Mouse (Mus musculus): ENCODE measurements at regions not wholly inside any gene's neighbourhood (a gene's known extent, or its start where the extent isn't known, plus 50 kb on each side); places are given as distances from the start of the nearest gene placed in this dataset.

- H3K4me2 ChIP-seq: no peak overlapping the region
- no peaks in the 10 kb centered on the region for H3K9me3 ChIP-seq (replicated peaks)
- no peaks in the 10 kb centered on the region for H3K4me1 ChIP-seq
- ATAC-seq: no peak
- no peaks in the 10 kb centered on the region for H3K36me3 ChIP-seq (ENCODE audit: poor library complexity, severe bottlenecking)
- no peak overlapping the region for H3K4me3 ChIP-seq
- H3K27ac ChIP-seq: no peak overlapping the region
- H3K9ac ChIP-seq: no peak overlapping the region
- WGBS: 93% methylated on average over 2 of the region's 2 CpGs
- no peaks in the 10 kb centered on the region for H3K27me3 ChIP-seq
Observed at GRCm38 (mm10) chr5:50820674-50821073, 746.9 kb downstream of the Ppargc1a start.

DNA sequence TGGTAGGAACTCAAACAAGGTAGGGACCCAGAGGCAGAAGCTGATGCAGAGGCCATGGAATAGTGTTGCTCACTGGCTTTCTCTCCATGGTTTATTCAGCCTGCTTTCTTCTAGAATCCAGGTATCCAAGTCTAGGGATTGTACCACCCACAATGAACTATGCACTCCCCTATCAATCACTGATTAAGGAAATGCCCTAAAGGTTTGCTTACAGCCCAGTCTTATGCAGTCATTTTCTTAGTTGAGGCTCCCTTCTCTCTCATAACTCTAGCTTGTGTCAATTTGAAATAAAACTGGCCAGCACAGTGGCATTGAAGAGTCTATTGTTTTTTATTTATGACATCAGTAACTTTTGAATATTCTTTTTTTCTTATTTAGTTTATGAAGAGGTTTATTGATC, 747.6 kb downstream of the Ppargc1a start:
- no peak overlapping the region for H3K27ac ChIP-seq
- no peak overlapping the region for H3K9ac ChIP-seq
- H3K4me3 ChIP-seq: no peak overlapping the region
- H3K9me3 ChIP-seq (replicated peaks): no peaks in the 10 kb centered on the region
- no peak overlapping the region for H3K4me2 ChIP-seq
- H3K36me3 ChIP-seq (ENCODE audit: poor library complexity, severe bottlenecking): no peaks in the 10 kb centered on the region
- no peaks in the 10 kb centered on the region for H3K4me1 ChIP-seq
- no peak for ATAC-seq
- H3K27me3 ChIP-seq: no peaks in the 10 kb centered on the region

DNA sequence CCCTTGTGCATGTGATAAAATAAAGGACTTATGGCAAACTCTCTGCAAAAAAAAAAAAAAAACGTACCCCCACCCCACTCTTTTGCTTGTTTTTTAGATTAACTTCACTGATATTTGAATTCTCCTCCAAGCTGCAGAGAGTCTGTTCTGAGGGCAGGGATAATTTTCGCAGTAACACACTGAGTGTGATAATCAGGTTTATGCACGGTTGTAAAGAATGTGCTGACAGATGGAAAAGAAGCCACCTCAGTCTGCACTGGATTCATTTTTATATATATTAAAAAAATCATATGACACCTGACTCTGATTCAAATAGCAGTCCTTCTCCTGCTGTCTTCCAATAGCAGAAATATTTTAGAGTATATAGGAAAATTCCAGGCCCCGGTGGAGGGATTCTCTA, 736.5 kb upstream of the Adgra3 start:
- Histone ChIP-seq H3K36me3 (ENCODE audit: poor library complexity, severe bottlenecking) (no peaks in the 10 kb centered on the region), H3K4me3 (no peak overlapping the region), H3K27me3 (no peaks in the 10 kb centered on the region), H3K27ac (no peak overlapping the region), H3K4me1 (no peaks in the 10 kb centered on the region), H3K9ac (no peak overlapping the region), H3K4me2 (no peak overlapping the region), H3K9me3 (replicated peaks) (no peaks in the 10 kb centered on the region)
- no peak for ATAC-seq
- WGBS: 69% methylated on average over 4 of the region's 4 CpGs

GRCm38 (mm10) chr5:50794453-50795169, 735.8 kb upstream of the Adgra3 start:
- H3K27ac ChIP-seq: no peak overlapping the region; the same call in 1 of the 2 replicates
- 79% methylated on average over 2 of the region's 2 CpGs for WGBS
- H3K9ac ChIP-seq: no peak overlapping the region
- no peaks in the 10 kb centered on the region for H3K9me3 ChIP-seq (replicated peaks)
- no peak for ATAC-seq
- no peaks in the 10 kb centered on the region for H3K4me1 ChIP-seq
- H3K4me3 ChIP-seq: no peak overlapping the region
- H3K36me3 ChIP-seq (ENCODE audit: poor library complexity, severe bottlenecking): no peaks in the 10 kb centered on the region
- no peak overlapping the region for H3K4me2 ChIP-seq
- H3K27me3 ChIP-seq: no peaks in the 10 kb centered on the region

DNA sequence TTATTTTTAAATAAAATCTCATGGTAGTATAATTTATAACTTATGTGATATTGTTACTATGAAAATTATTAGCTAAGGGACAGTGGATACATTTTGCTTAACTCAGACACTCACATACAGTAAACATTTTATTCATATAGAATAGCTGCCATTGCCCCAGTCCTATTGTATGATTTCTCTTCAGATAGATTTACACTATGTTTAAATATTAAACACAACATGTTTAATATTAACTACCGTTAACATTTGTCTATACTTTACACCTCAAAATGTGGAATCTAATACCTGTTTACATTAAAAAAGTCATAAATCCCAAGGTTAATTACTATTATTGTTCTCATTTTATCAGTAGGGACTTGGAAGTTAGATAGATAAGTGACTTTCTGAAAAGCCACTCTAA, 734.8 kb upstream of the Adgra3 start:
- no peaks in the 10 kb centered on the region for H3K9me3 ChIP-seq (replicated peaks)

GRCm38 (mm10) chr5:50785273-50785672, 726.5 kb upstream of the Adgra3 start:
- H3K9ac ChIP-seq: no peak overlapping the region
- ATAC-seq: no peak
- H3K27ac ChIP-seq: no peak overlapping the region
- no peaks in the 10 kb centered on the region for H3K27me3 ChIP-seq
- H3K36me3 ChIP-seq (ENCODE audit: poor library complexity, severe bottlenecking): no peaks in the 10 kb centered on the region
- H3K4me1 ChIP-seq: no peaks in the 10 kb centered on the region
- H3K4me2 ChIP-seq: no peak overlapping the region
- H3K4me3 ChIP-seq: no peak overlapping the region
- no peaks in the 10 kb centered on the region for H3K9me3 ChIP-seq (replicated peaks)

More for the DNA sequence above, 734.8 kb upstream of the Adgra3 start:
- ATAC-seq: no peak
- WGBS: 98% methylated on average over 1 of the region's 1 CpGs
- Histone ChIP-seq H3K9ac (no peak overlapping the region), H3K36me3 (ENCODE audit: poor library complexity, severe bottlenecking) (no peaks in the 10 kb centered on the region), H3K27me3 (no peaks in the 10 kb centered on the region), H3K4me1 (no peaks in the 10 kb centered on the region), H3K4me2 (no peak overlapping the region), H3K27ac (no peak overlapping the region), H3K4me3 (no peak overlapping the region)

GRCm38 (mm10) chr5:50779138-50779537, 720.3 kb upstream of the Adgra3 start:
- Histone ChIP-seq H3K9me3 (replicated peaks) (no peaks in the 10 kb centered on the region), H3K4me3 (no peak overlapping the region), H3K27ac (no peak overlapping the region), H3K4me2 (no peak overlapping the region), H3K27me3 (no peaks in the 10 kb centered on the region), H3K36me3 (ENCODE audit: poor library complexity, severe bottlenecking) (no peaks in the 10 kb centered on the region), H3K9ac (no peak overlapping the region), H3K4me1 (no peaks in the 10 kb centered on the region)
- no peak for ATAC-seq
- 49% methylated on average over 3 of the region's 3 CpGs for WGBS

DNA sequence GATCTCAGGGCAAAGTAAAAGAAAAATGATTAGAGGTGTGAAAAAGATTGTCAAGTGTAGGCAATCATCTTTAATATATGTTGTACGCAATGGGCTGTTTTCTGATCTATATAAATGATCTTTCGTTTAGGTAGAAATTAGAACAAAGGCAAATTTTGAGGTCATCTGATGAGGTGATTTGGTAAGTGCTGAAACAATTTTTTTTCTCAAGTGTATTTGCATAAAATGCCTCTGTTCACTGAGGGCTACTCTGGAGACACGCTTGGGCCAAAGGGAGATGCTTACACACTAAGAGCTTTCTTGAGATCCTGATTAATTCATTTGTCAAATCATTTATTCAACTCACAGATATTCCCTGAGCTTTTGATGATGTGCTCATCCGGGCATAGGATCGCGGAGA, 719.4 kb upstream of the Adgra3 start:
- WGBS: 89% methylated on average over 6 of the region's 6 CpGs
- no peak overlapping the region for H3K4me3 ChIP-seq

DNA sequence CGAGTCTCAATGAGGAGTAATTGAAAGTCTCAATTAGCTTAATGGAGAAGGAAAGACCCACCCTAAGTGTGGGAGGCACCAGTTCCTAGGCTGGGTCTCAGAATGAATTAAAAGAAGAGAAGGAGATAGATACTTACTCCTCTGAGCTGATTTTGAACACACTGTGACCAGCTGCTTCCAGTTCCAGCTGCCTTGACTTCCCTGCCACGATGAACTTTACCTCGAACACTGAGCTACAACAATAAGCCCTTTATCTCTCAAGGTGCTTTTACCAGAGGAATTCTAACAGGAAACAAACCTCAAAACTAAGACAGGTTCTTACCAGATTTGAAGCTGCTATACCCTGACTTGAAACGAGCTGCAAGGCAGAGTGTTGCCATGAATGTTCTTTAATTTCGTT, 703.5 kb upstream of the Adgra3 start:
- H3K27me3 ChIP-seq: no peaks in the 10 kb centered on the region
- H3K9ac ChIP-seq: no peak overlapping the region
- no peaks in the 10 kb centered on the region for H3K36me3 ChIP-seq (ENCODE audit: poor library complexity, severe bottlenecking)
- ATAC-seq: no peak
- H3K4me2 ChIP-seq: no peak overlapping the region
- H3K27ac ChIP-seq: no peak overlapping the region
- H3K4me1 ChIP-seq: no peaks in the 10 kb centered on the region
- WGBS: 63% methylated on average over 5 of the region's 5 CpGs
- H3K4me3 ChIP-seq: no peak overlapping the region
- H3K9me3 ChIP-seq (replicated peaks): no peaks in the 10 kb centered on the region

More for the DNA sequence above, 719.4 kb upstream of the Adgra3 start:
- no peak for ATAC-seq
- no peak overlapping the region for H3K4me2 ChIP-seq
- H3K9ac ChIP-seq: no peak overlapping the region
- no peaks in the 10 kb centered on the region for H3K36me3 ChIP-seq (ENCODE audit: poor library complexity, severe bottlenecking)
- no peaks in the 10 kb centered on the region for H3K4me1 ChIP-seq
- H3K9me3 ChIP-seq (replicated peaks): no peaks in the 10 kb centered on the region
- no peak overlapping the region for H3K27ac ChIP-seq
- no peaks in the 10 kb centered on the region for H3K27me3 ChIP-seq

DNA sequence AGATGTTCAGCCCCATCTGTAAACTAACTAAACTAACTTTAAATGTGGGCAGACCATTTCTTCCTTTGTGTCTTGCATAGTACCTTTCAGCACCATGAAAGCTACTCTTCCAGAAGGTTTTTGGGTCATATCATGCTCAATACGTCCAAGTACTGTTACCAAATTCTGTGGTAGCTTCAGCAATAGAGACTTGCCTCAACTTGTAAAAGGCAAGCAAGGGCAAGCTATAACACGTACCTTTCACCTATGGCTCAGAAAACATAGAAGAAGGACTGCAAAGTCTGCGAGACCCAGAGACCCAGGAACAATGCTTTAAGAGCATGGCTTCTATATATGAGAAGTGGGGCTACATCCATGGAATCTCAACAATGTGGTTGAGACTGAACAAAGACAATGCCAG, 701.6 kb upstream of the Adgra3 start:
- H3K36me3 ChIP-seq (ENCODE audit: poor library complexity, severe bottlenecking): no peaks in the 10 kb centered on the region
- H3K9ac ChIP-seq: no peak overlapping the region
- ATAC-seq: no peak
- no peak overlapping the region for H3K4me2 ChIP-seq
- no peak overlapping the region for H3K4me3 ChIP-seq
- H3K9me3 ChIP-seq (replicated peaks): no peaks in the 10 kb centered on the region
- H3K4me1 ChIP-seq: no peaks in the 10 kb centered on the region
- no peaks in the 10 kb centered on the region for H3K27me3 ChIP-seq
- no peak overlapping the region for H3K27ac ChIP-seq
- WGBS: 91% methylated on average over 3 of the region's 3 CpGs

GRCm38 (mm10) chr5:50752766-50753165, 694.0 kb upstream of the Adgra3 start:
- no peaks in the 10 kb centered on the region for H3K36me3 ChIP-seq (ENCODE audit: poor library complexity, severe bottlenecking)
- no peak overlapping the region for H3K27ac ChIP-seq
- H3K4me3 ChIP-seq: no peak overlapping the region
- H3K27me3 ChIP-seq: no peaks in the 10 kb centered on the region
- H3K9ac ChIP-seq: no peak overlapping the region
- no peaks in the 10 kb centered on the region for H3K9me3 ChIP-seq (replicated peaks)
- ATAC-seq: no peak
- WGBS: 88% methylated on average over 1 of the region's 1 CpGs
- H3K4me1 ChIP-seq: no peaks in the 10 kb centered on the region
- H3K4me2 ChIP-seq: no peak overlapping the region

DNA sequence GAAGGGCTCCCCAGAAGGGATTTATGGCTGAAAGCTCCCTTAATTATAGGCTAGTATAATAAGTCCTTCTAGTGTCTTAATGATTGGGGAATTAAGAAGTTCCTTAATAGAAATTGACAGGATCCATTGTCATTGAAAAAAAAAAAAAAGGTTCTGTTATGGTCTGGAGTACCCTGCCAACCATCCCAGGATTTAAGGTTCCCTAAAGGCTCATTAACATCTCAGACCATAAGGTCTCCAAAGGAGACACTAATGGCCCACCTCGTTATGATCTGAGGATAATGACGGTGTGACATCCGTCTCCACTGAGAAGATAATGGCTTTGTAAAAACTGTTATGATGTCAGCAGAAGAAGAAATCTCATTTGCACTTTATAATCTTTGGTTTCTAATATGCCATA, 692.6 kb upstream of the Adgra3 start:
- Histone ChIP-seq H3K4me1 (no peaks in the 10 kb centered on the region), H3K4me3 (no peak overlapping the region), H3K36me3 (ENCODE audit: poor library complexity, severe bottlenecking) (no peaks in the 10 kb centered on the region), H3K4me2 (no peak overlapping the region), H3K27ac (no peak overlapping the region), H3K9me3 (replicated peaks) (no peaks in the 10 kb centered on the region), H3K9ac (no peak overlapping the region), H3K27me3 (no peaks in the 10 kb centered on the region)
- ATAC-seq: no peak
- WGBS: 7% methylated on average over 3 of the region's 3 CpGs

- H3K9me3 ChIP-seq (replicated peaks): no peaks in the 10 kb centered on the region
- H3K36me3 ChIP-seq (ENCODE audit: poor library complexity, severe bottlenecking): no peaks in the 10 kb centered on the region
- 77% methylated on average over 5 of the region's 5 CpGs for WGBS
- H3K27ac ChIP-seq: no peak overlapping the region
- H3K27me3 ChIP-seq: no peaks in the 10 kb centered on the region
- ATAC-seq: no peak
- H3K4me1 ChIP-seq: no peaks in the 10 kb centered on the region
- H3K9ac ChIP-seq: no peak overlapping the region
- H3K4me2 ChIP-seq: no peak overlapping the region
- no peak overlapping the region for H3K4me3 ChIP-seq
Observed at GRCm38 (mm10) chr5:50743030-50743429, 684.2 kb upstream of the Adgra3 start.
